Mouse (Mus musculus) layer of hippocampus, postnatal 10 days (tissue): ENCODE data around the gene Rnh1. TPM values are rescaled to one million over a fixed set of nuclear protein-coding genes. Genes with fewer than 3 reads are reported as not detected.

Experiments
- DNase-seq, 2 experiments: peaks; one replicate each; pipeline ENCODE4 v3.0.0; 2021; ENCODE audit warnings: low spot score in 2 of 2
- microRNA-seq, 2 experiments: library from miRNA; unstranded; fragments of <30 nt; microRNA quantifications; one replicate each; pipeline ENCODE4 v1.2.0; 2021
- total RNA-seq, 2 experiments: library from RNA; stranded (reverse); gene quantifications; 2 replicates each; pipeline ENCODE4 v1.2.3; 2021

The Rnh1 gene
- total RNA-seq, 2 experiments from 2014 or later: 29.7 to 32.4 TPM

DNA sequence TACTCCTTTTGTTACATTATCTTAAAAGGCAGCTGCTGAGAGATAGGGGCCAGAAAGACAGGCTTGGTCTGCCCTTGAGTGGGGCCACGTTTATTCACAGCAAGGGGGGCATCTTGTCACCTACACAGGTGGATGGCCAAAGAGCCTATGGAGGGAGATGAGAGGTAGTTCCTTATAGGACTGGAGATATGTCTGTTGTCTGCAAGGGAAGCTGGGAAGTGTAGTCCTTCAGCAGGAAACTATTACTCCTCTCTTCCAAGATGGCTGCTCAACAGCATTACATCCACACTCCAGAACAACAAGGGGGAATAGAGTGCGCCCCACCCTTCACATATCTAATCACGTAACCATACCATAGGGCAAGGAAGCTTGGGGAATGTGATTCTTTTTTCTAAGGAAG, 53.2 kb downstream of the Rnh1 start:
- no peak for DNase-seq

DNA sequence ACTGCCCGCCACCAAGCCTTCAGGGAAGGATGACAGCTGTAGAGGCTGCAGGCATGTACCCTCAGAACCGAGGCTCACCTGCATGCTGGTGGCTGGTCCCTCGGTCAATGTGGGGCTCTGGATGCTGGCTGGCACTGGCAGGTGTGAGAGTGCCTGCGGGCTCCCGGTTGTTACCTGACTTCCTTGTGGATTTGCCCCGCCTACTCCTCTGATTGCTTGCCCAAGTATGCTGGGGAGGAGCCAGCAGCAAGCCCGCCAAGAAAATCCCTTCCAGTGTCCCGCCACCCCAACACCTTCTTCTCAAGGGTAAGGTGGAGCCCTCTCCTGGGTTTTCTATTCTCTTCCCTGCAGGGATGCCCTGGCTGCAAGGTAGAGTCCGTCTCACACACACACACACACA, 55.0 kb downstream of the Rnh1 start, which contains the start of gene Ano9:
Gene Ano9, minus strand, starts transcription at position 171 of the 400 bp plus-strand sequence.
- no peak for DNase-seq

DNA sequence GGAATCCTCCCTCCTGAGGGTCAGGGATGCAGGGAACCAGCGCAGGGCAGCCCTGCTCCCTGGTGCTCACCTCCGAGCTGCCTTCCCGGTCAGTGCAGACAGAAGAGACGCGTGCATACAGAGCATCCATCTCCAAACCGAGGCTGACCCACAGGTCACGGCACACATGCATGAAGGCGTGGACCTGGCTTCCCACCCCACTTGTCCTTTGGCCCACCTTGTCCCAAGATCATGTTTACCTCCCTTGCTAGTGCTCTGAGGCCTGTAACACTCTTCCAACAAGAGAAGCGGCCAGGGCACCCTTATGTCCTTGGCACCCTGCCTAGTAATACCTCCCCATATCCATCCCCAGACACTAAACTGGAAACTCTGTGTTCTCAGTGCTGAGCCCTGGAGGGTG, 56.8 kb downstream of the Rnh1 start:
- DNase-seq: no peak

Small RNA genes within 50 kb of the gene (microRNA-seq; reads per million reads assigned to microRNA genes)
- 144 to 163 reads per million in 2 experiments for gene Mir210

Other genes starting within 250 kb of the Rnh1 start
- gene Pgghg, start 231.5 kb downstream of the Rnh1 start, total RNA-seq: 1 to 10 TPM; 4.2 to 5.0 TPM
- not detected for gene Ifitm5, start 222.6 kb downstream of the Rnh1 start, total RNA-seq
- not detected for gene Gm45717, start 216.9 kb downstream of the Rnh1 start, total RNA-seq
- 10 to 100 TPM; 20.3 to 27.0 TPM for gene Ifitm2, start 216.9 kb downstream of the Rnh1 start, total RNA-seq
- gene Ifitm1, start 205.6 kb downstream of the Rnh1 start, total RNA-seq: 1 to 10 TPM; 3.6 to 5.5 TPM
- gene Ifitm3, start 162.1 kb downstream of the Rnh1 start, total RNA-seq: 10 to 100 TPM; 13.0 TPM
- not detected for gene Ifitm6, start 154.9 kb downstream of the Rnh1 start, total RNA-seq
- gene Gm17387, start 143.7 kb downstream of the Rnh1 start, total RNA-seq: not detected
- gene B4galnt4, start 111.8 kb downstream of the Rnh1 start, total RNA-seq: 100 to 1,000 TPM; 103 to 123 TPM
- not detected for gene Pkp3, start 94.6 kb downstream of the Rnh1 start, total RNA-seq
- 1 to 10 TPM; 2.1 to 2.5 TPM for gene Sigirr, start 72.3 kb downstream of the Rnh1 start, total RNA-seq
- gene Ano9, start 55.1 kb downstream of the Rnh1 start, total RNA-seq: not detected
- 10 to 100 TPM; 47.9 to 68.4 TPM for gene Ptdss2, start 50.5 kb downstream of the Rnh1 start, total RNA-seq
- 100 to 1,000 TPM; 210 to 243 TPM for gene Hras, start 21.1 kb upstream of the Rnh1 start, total RNA-seq
- gene Lrrc56, start 21.3 kb upstream of the Rnh1 start, total RNA-seq: 1 to 10 TPM; 5.0 to 5.8 TPM
- gene Lmntd2, start 41.2 kb upstream of the Rnh1 start, total RNA-seq: not detected
- gene Rassf7, start 43.0 kb upstream of the Rnh1 start, total RNA-seq: 1 to 10 TPM; 1.6 to 1.7 TPM
- gene Phrf1, start 55.9 kb upstream of the Rnh1 start, total RNA-seq: 10 to 100 TPM; 71.6 to 72.7 TPM
- under 1 TPM; 0.29 to 0.64 TPM for gene Irf7, start 93.6 kb upstream of the Rnh1 start, total RNA-seq
- gene Cdhr5, start 103.9 kb upstream of the Rnh1 start, total RNA-seq: not detected
- under 1 TPM in 1 of 2 experiments, not detected in 1; 0.76 TPM for gene Sct, start 106.3 kb upstream of the Rnh1 start, total RNA-seq
- gene Drd4, start 119.1 kb upstream of the Rnh1 start, total RNA-seq: under 1 TPM; 0.45 to 0.55 TPM
- gene Deaf1, start 154.8 kb upstream of the Rnh1 start, total RNA-seq: 100 to 1,000 TPM; 220 to 227 TPM
- gene Tmem80, start 154.9 kb upstream of the Rnh1 start, total RNA-seq: 10 to 100 TPM; 25.7 to 29.8 TPM
- 1 to 10 TPM; 2.3 to 2.4 TPM for gene Eps8l2, start 166.0 kb upstream of the Rnh1 start, total RNA-seq
- 100 to 1,000 TPM; 115 to 126 TPM for gene Taldo1, start 219.3 kb upstream of the Rnh1 start, total RNA-seq
- gene Gatd1, start 241.3 kb upstream of the Rnh1 start, total RNA-seq: 10 to 100 TPM; 34.4 to 39.3 TPM